Mouse (Mus musculus): Measurements from ENCODE around the gene Hif3a. TPM values are rescaled to one million over a fixed set of nuclear protein-coding genes. Genes with fewer than 3 reads are reported as not detected.

Hif3a gene
- polyA plus RNA-seq (2014; fragmentation: Illumina TruSeq; extraction: RNeasy Lipid Tissue Mini Kit (QIAGEN cat#74804); ENCODE audit: low read depth, low replicate concordance): 2.0 TPM

GRCm38 (mm10) chr7:17062389-17062788, at the start of gene Hif3a:
Gene Hif3a, minus strand, starts transcription at chr7:17062427.

GRCm38 (mm10) chr7:17073904-17074615, 11.8 kb upstream of the Hif3a start, which contains the start of gene Psg16:
Gene Psg16, plus strand, starts transcription at chr7:17074040.

GRCm38 (mm10) chr7:17027588-17028343, 34.5 kb downstream of the Hif3a start, which contains the start of gene Ppp5c:
Gene Ppp5c, minus strand, starts transcription at chr7:17027924.

GRCm38 (mm10) chr7:16992451-16992807, 69.8 kb downstream of the Hif3a start, which contains the start of gene Ccdc8:
Gene Ccdc8, plus strand, starts transcription at chr7:16992708.

GRCm38 (mm10) chr7:16982859-16983568, 79.2 kb downstream of the Hif3a start, which contains the start of gene Gm42372:
Gene Gm42372, plus strand, starts transcription at chr7:16983086.

Other genes with a start within 250 kb of the Hif3a start
- gene Strn4, start 246.5 kb downstream of the Hif3a start, polyA plus RNA-seq (2014; fragmentation: Illumina TruSeq; extraction: RNeasy Lipid Tissue Mini Kit (QIAGEN cat#74804); ENCODE audit: low read depth, low replicate concordance): 47.0 TPM
- 1.6 TPM for gene Fkrp, start 245.7 kb downstream of the Hif3a start, polyA plus RNA-seq (2014; fragmentation: Illumina TruSeq; extraction: RNeasy Lipid Tissue Mini Kit (QIAGEN cat#74804); ENCODE audit: low read depth, low replicate concordance)
- gene Prkd2, start 219.5 kb downstream of the Hif3a start, polyA plus RNA-seq (2014; fragmentation: Illumina TruSeq; extraction: RNeasy Lipid Tissue Mini Kit (QIAGEN cat#74804); ENCODE audit: low read depth, low replicate concordance): 0.29 TPM
- gene Dact3, start 187.1 kb downstream of the Hif3a start, polyA plus RNA-seq (2014; fragmentation: Illumina TruSeq; extraction: RNeasy Lipid Tissue Mini Kit (QIAGEN cat#74804); ENCODE audit: low read depth, low replicate concordance): 2.9 TPM
- gene Gng8, start 170.6 kb downstream of the Hif3a start, polyA plus RNA-seq (2014; fragmentation: Illumina TruSeq; extraction: RNeasy Lipid Tissue Mini Kit (QIAGEN cat#74804); ENCODE audit: low read depth, low replicate concordance): 0.85 TPM
- gene Ptgir, start 155.9 kb downstream of the Hif3a start, polyA plus RNA-seq (2014; fragmentation: Illumina TruSeq; extraction: RNeasy Lipid Tissue Mini Kit (QIAGEN cat#74804); ENCODE audit: low read depth, low replicate concordance): not detected
- 125 TPM for gene Calm3, start 138.3 kb downstream of the Hif3a start, polyA plus RNA-seq (2014; fragmentation: Illumina TruSeq; extraction: RNeasy Lipid Tissue Mini Kit (QIAGEN cat#74804); ENCODE audit: low read depth, low replicate concordance)
- gene Pnmal2, start 117.7 kb downstream of the Hif3a start, polyA plus RNA-seq (2014; fragmentation: Illumina TruSeq; extraction: RNeasy Lipid Tissue Mini Kit (QIAGEN cat#74804); ENCODE audit: low read depth, low replicate concordance): 10.4 TPM
- gene Pnmal1, start 102.7 kb downstream of the Hif3a start, polyA plus RNA-seq (2014; fragmentation: Illumina TruSeq; extraction: RNeasy Lipid Tissue Mini Kit (QIAGEN cat#74804); ENCODE audit: low read depth, low replicate concordance): 8.2 TPM
- 2.9 TPM for gene Gm42372, start 79.3 kb downstream of the Hif3a start, polyA plus RNA-seq (2014; fragmentation: Illumina TruSeq; extraction: RNeasy Lipid Tissue Mini Kit (QIAGEN cat#74804); ENCODE audit: low read depth, low replicate concordance)
- gene Ccdc8, start 69.7 kb downstream of the Hif3a start, polyA plus RNA-seq (2014; fragmentation: Illumina TruSeq; extraction: RNeasy Lipid Tissue Mini Kit (QIAGEN cat#74804); ENCODE audit: low read depth, low replicate concordance): 0.48 TPM
- gene Ppp5c, start 34.5 kb downstream of the Hif3a start, polyA plus RNA-seq (2014; fragmentation: Illumina TruSeq; extraction: RNeasy Lipid Tissue Mini Kit (QIAGEN cat#74804); ENCODE audit: low read depth, low replicate concordance): 11.6 TPM
- 0.27 TPM for gene Psg16, start 11.6 kb upstream of the Hif3a start, polyA plus RNA-seq (2014; fragmentation: Illumina TruSeq; extraction: RNeasy Lipid Tissue Mini Kit (QIAGEN cat#74804); ENCODE audit: low read depth, low replicate concordance)
- gene Ceacam3, start 87.9 kb upstream of the Hif3a start, polyA plus RNA-seq (2014; fragmentation: Illumina TruSeq; extraction: RNeasy Lipid Tissue Mini Kit (QIAGEN cat#74804); ENCODE audit: low read depth, low replicate concordance): 1.1 TPM
- 0.04 TPM for gene Psg29, start 141.1 kb upstream of the Hif3a start, polyA plus RNA-seq (2014; fragmentation: Illumina TruSeq; extraction: RNeasy Lipid Tissue Mini Kit (QIAGEN cat#74804); ENCODE audit: low read depth, low replicate concordance)

All from testis, adult 10 weeks (tissue).